Mouse (Mus musculus) liver, embryonic 14.5 days (tissue): Measurements from ENCODE around the gene Idua.

Experiments used
- CTCF ChIP-seq: IDR thresholded peaks from 2 replicates; pipeline ENCODE4 v1.5.1; 2016; ENCODE audit warnings: antibody characterized with exemption, low read depth, control low read depth
- EP300 ChIP-seq: IDR thresholded peaks from 2 replicates; pipeline ENCODE4 v1.6.1; 2016; ENCODE audit warnings: antibody characterized with exemption, low read depth

DNA sequence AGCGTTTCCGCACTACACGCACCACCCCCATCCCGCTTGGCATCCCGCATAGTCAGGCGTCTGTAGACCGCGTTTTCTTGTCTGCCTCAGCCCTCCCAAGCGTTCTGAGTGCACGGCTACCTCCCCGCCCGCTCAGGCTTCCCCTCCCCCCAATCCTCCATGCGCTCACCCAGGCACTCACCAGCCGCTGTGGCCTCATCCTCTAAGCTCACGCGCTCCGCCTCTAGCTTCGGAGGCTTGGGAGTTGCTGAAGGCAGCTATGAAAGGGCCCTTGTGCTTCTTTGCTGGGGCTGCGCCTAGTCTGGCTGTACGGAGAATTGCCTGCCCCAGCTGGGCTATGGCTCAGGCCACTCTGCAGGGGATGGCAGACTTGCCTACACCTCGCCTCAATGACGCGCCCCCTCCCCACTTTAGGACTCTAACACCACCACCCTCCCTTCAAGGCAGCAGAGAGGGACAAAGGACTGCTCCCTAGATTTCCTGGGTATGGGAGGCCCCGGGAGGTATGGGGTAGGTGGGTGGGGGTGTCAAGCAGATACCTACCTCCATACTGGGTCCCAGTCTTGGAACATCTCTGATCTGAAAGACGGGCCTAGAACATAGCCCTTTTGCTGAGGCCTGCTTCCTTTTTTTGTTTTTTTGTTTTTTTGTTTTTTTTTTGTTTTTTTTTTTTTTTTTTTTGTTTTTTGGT lies 17.6 kb downstream of the Idua start:
- no peak for TF ChIP-seq EP300
- peak; percentile 9; the same call in 1 of the 2 replicates for TF ChIP-seq CTCF
